Mouse (Mus musculus): Measurements from ENCODE around the gene Acap3.

The Acap3 gene

DNA sequence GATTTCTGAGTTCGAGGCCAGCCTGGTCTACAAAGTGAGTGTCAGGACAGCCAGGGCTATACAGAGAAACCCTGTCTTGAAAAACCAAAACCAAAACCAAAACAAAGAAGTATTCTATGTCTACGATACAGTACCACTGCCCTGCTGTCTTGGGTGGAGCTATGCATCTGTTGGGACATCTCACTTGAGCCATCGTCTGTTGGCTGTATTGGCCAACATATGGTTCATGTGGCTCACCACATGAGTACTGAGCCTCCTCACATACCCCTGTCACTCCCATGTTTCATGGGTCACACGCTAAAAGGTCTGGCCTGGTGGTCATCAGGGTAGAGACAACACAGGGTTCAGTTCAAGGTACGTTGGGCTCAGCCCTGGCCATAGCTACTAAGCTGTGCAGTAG lies 5.3 kb upstream of the Acap3 start:
- no peak for DNase-seq (ENCODE audit: low read depth, low spot score)

DNA sequence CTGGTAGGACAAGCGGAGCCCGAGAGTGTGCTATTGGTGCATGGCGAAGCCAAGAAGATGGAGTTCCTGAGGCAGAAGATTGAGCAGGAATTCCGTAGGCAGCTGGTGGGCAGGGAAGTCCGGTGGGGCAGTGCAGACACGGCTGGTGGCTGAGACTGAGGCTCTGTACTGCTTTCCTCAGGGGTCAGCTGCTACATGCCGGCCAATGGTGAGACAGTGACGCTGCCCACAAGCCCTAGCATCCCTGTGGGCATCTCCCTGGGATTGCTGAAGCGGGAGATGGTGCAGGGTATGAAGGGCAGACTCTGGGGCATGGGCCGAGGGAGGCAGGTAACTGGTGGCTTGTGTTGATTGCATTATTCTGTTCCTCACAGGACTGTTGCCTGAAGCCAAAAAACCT lies 3.9 kb upstream of the Acap3 start:
- DNase-seq (ENCODE audit: low read depth, low spot score): no peak

DNA sequence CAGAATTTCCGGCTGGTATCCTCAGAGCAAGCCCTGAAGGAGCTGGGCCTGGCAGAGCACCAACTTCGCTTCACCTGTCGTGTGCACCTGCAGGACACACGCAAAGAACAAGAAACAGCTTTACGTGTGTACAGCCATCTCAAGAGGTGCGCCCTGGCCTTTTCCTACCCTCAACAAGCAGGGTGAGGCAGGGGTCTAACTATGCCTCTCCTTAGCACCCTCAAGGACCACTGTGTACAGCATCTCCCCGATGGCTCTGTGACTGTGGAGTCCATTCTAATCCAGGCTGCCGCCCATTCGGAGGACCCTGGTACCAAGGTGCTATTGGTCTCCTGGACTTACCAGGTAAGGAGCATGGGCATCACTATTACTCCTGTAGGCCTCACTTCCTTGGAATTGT lies 3.4 kb upstream of the Acap3 start:
- no peak for DNase-seq (ENCODE audit: low read depth, low spot score)

DNA sequence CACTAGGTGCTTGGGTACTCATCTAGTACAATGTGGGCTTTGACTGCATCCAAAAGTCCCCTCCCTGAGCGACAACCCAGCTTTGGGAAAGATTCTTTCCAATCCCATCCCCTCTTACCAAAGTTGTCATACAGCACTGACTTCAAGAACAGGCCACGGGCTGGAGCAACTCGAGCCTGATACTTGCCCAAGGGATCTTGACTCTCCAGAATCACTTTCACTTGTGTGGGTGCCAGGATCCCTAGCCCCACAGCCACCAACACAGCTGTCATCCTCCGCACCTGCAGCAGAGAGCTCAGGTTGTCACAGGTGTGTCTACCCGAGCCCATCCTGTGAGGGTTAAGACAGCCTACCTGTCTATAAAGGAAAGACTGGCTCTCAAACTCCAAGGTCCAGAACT lies 2.3 kb upstream of the Acap3 start:
- no peak for DNase-seq (ENCODE audit: low read depth, low spot score)

DNA sequence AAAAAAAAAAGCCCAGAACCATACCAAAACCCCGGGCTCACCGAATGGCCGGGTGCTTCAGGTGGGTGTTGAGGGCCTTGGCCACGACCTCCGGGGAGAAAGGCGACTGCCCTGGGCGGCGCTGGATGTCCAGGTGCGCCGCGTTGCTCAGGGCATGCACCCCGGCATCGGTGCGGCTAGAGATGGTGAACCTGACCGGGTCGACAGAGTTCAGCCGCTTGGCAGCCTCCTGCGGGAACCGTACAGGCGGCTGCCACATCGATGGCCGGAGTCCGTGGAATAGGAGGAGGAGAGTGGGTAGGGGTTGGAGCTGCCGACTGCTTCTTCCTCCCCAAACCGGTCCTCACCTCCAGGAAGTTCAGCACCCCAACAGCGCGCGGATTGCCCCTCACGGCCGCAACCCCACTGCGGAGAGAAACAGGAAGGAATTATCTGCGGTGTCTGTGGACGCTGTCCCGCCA lies 581 bp upstream of the Acap3 start:
- no peak for DNase-seq (ENCODE audit: low read depth, low spot score)

DNA sequence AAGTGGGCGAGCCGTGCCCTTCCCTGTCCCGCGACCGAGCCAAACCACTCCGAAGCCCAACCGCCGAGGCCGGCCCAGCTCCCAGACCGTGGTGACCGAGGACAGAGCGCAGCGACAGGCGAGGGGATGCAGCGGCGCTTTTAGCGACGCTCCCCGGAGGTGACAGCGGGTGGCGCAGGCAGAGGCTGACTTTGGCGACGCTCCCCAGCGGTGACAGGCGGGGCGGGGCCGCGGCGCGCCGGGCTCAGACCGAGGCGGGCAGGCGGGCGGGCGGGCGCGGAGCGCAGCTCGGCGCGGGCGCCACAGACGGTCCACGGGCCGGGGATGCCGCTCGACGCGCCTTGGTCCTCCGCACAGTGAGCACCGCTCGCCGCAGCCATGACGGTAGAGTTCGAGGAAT lies 395 bp downstream of the Acap3 start:
- peak; percentile 93 for DNase-seq (ENCODE audit: low read depth, low spot score)

DNA sequence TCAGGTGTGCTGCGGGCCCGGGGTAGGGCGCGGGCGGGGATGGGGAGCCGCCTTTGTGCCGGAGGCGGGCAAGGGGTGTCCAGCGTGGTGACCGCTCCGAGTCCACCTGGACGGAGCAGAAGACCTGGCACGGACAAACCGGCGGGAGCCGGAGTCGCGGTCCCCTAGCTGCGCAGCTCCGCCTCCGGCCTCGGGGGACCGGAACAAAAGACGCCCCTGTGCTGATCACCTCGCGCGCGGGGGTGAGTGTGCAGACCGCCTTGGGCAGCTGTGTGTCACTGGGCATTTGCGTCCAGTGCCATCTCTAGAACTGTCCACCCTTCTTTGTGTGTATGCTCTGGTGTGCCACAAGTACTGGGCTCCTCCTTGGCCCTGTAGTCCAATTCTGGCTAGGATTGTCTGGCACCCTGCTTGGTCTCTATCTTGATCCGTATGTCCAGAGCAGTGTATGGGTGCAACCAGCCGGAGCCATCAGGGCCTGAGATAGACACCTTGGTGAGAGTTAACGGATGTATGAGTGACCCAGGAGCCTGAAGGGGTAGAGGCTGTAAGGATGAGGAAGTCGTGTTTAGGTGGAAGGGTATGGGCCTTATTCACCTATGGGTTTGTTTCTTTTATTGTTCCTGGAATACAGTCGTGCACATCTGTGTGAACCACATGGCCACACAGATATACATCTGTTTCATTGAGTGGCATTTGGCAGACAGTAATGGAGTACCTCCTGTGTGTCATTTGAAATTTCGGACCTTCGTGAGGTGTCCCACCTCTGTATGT lies 1.0 kb downstream of the Acap3 start:
- DNase-seq (ENCODE audit: low read depth, low spot score): peak; percentile 68

DNA sequence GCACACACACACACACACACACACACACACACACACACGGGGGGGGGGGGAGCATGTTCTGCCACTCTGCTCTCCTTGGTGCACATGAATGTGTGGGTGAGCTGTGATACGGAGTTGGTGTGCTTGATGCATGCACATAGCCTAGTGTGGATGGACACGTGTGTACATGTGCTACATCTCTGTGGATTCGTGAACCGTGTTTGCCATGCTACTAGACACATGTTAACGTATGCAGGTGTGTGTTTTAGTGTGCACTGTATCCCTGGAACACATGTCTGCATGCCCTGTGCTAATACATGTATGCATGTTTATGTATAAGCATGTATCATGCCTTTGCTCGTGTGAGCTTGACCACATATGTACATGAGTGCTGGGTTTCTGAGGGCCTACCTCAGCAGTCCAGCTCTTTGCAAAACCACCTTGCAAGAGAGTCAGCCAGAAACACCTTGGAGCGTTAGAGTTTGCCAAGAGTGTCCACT lies 1.6 kb downstream of the Acap3 start:
- peak; percentile 18 for DNase-seq (ENCODE audit: low read depth, low spot score)

DNA sequence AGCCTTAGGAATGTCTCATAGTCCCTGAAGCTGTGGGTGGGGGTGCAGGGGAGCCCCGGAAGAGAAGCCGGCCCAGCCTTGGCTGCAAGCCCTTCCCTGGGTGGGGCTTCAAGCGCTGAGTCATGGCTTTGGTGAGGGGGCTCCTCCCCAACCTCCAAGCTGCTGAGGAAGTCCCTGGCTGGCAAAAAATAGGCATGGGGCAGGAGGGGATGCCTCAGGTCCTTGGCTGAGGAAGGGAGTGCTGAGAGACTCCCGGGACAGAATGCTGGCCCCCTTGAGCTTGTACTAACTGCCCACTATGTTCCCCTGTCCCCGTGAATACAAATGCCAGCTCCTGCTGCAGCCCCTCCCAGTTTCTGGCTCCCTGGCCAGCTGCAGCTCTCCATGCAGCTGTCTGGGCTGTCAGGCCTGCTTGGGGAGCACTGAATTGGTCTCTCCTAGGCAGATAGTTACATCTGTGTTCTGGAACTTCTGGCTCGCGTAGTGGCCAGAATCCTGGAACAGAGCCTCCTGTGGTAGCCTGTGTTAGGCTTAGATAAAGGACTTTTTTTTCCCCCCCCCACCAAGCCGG lies 2.8 kb downstream of the Acap3 start:
- peak; percentile 72 for DNase-seq (ENCODE audit: low read depth, low spot score)

DNA sequence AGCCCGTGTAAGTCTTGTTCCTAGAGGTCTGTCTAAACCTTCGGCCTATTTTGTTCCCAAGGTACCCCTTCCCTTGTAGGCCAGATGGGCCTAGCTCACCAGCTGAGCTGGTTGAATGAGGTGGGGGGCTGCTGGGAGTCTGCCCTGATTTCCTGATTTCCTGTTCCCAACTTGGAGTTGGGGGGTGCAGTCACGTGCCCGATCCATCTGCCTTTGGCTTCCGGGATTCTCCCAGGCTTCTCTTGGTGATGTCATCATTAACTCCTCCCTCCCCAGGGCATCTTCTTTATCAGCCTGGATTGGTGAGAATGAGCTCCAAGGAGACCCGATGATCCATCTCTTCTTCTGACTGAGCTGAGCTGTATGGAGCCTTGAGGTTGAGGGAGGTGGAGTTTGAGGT lies 3.6 kb downstream of the Acap3 start:
- DNase-seq (ENCODE audit: low read depth, low spot score): no peak

DNA sequence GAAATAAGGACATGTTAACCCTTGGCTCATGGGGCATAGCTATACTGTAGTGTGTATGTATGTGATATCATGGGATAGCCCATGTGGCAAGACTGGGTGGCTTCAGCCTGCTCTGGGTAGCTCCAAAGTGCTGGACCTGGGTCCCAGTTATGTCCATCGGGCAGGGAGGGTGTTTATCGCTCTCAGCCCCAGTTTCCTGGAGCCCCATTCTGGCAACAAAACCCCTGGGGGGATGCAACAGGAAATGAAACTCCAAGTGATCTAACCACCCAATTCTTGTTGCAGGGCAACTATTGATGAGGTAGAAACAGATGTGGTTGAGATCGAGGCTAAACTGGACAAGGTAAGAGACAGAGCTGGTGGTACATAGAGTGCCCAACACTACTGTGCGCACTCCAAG lies 4.2 kb downstream of the Acap3 start:
- DNase-seq (ENCODE audit: low read depth, low spot score): peak; percentile 54

DNA sequence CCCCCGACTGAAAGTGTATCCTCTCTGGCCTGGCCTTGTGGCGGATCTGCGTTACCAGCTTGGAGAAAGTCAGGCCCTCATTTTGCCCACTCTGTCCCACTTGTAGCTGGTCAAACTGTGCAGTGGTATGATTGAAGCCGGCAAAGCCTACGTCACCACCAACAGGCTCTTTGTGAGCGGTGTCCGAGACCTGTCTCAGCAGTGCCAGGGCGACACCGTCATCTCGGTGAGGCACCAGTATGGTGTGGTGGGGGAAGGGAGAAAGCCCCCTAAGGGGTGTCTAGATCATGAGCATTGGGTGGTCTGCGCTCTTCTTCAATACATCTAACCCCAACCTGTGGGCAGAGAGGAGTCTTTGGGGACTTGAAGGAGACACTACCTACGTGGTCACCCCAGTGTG lies 4.8 kb downstream of the Acap3 start:
- no peak for DNase-seq (ENCODE audit: low read depth, low spot score)

DNA sequence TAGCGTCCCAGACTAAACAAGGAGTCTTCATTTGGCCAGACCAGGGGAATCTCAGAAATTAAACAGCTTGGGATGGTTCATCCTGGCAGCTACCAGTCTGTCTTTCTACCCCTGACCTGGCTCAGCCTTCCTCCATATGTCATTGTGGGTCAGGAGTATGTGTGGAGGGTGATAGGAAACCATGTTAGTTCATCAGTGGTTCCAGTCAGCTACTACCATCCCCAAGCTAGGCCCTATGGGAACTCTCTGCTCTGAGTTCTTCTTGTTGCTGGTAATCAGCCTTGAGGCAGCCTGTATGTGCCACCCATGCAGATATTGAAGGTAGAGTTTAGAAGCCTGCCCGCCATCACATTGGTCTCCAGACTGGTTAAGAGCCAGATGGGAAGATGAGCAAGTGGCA lies 6.7 kb downstream of the Acap3 start:
- no peak for DNase-seq (ENCODE audit: low read depth, low spot score)

DNA sequence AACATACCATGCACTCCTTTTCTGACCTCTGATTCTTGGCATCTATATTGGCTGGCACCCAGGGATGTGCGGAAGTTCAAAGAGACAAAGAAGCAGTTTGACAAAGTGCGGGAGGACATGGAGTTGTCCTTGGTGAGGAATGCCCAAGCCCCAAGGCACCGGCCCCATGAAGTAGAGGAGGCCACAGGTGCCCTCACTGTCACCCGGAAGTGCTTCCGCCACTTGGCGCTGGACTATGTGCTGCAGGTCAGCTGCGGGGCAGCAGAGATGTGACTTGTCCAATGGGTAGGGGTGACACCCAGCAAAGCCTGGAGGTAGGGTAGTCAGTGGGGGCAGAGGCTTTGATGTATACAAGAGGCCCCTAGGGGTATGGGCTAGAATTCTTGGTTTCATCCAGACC lies 7.7 kb downstream of the Acap3 start:
- DNase-seq (ENCODE audit: low read depth, low spot score): no peak

DNA sequence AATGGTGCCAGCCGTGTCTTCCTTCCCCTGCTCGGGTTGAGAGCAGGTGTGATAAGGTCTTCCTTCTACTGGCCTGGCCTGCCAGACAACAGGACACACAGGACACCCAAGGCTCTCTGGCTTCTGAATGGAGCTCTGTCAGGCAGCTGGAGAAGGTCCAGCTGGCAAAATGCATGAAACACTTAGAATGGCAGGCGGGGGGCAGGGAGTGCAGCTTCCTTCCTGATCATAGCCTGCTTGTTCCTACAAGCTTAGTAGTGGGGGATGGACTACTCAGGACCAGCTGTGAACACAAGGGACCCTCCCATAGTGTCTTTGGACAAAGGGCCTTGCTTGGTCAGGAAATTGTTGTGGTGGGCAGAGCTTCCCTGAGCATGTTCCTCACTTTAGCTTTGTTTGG lies 9.6 kb downstream of the Acap3 start:
- DNase-seq (ENCODE audit: low read depth, low spot score): no peak

DNA sequence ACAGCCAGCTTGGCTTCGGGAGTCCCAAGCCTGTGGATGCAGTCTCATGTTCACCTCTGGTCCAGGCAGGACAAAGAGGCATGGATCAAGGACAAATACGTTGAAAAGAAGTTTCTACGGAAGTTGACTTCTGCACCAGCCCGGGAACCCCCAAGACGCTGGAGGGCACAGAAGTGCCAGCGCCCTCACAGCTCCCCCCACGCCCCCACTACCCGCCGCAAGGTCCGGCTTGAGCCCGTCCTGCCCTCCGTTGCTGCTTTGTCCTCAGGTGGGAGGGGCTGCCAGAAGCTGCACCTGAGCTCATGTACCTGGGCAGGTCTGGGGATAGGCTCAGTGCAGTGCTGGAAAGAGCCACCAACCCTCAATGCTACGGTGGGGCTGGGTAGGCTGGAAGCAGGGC lies 11.6 kb downstream of the Acap3 start:
- DNase-seq (ENCODE audit: low read depth, low spot score): no peak

DNA sequence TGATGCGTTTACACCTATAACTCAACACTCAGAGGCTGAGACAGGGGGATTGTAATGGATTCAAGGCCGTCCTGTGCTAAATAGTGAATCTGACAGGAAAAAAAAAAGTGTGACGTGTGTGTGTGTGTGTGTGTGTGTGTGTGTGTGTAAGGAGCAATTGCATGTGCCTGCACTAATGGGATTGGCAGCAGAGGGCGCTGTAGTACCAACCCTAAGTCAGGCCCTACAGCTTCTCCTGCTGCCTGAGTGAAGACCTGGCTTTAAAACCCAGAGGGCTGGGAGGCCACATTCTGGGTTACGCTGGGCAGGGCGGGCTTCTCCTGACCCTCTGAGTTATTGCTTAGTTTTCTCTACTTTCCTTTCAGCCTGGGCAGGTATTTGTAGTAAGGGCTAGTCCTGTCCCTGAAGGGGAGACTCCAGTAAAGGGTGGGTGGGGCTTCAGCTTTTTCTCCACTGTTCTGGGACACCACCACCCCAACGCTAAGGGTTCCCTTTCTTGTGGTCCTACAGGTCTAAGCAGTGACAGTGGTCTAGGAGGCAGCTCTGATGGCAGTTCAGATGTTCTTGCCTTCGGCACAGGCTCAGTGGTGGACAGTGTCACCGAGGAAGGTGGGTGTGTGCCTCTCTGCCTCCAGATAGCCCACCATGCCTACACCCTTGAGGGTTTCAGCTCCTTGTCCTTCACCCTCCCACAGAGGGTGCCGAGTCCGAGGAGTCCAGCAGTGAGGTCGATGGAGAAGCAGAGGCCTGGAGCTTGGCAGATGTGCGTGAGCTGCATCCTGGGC lies 12.9 kb downstream of the Acap3 start:
- peak; percentile 56 for DNase-seq (ENCODE audit: low read depth, low spot score)

DNA sequence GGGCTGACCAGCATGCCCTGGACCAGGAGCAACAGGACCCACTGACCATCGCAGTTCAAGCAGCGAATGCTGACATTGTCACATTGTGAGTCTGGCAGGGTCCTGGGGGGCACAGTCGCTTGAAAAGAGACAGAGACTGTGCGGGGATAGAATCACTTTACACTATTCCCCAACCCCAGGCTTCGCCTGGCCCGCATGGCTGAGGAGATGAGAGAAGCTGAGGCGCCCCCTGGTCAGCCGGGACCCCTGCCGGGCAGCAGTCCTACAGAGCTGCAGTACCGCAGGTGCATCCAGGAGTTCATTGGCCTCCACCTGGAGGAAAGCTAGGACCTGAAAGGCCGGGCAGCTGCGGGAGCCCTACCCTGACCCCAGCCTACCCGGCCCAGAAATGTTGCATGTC lies 14.0 kb downstream of the Acap3 start:
- DNase-seq (ENCODE audit: low read depth, low spot score): no peak

DNA sequence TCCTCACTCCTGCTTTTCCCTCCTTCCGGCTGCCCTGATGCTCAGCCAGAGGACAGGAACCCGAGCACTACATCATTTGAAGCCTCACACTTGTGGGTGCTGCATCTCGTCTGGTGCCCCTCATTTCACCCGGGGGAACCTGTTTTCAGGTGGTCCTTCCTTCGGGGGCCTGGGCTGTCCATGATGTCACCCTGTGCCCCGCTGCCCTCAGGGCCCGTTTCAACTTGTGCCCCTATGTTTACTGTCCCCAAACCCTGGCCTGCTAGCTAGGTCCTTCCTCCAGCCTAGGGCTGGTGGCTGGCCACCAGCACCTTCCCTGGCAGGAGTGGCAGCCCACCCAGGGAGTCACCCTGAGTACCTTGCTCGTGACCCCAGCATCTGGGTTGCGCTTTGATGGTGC lies 14.5 kb downstream of the Acap3 start:
- DNase-seq (ENCODE audit: low read depth, low spot score): no peak

DNA sequence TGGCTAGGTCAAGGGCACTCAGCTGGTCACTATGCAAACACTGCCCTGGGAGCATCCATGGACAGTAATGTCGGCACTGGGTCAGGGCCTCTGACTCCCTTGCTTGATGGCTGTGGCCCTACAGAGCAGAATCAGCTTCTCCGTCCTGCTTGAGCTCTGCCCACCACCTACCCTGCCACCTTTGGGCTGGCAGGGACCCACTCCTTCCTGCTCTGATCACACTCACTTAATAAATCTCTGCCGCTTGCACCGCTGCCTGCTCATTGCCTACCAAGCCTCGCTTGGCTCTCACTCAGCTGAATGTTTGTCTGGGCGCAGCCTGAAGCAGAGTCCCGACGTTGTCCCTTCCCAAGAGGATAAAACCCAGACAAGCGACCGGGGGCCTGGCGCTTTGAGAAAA lies 15.4 kb downstream of the Acap3 start:
- no peak for DNase-seq (ENCODE audit: low read depth, low spot score)

DNA sequence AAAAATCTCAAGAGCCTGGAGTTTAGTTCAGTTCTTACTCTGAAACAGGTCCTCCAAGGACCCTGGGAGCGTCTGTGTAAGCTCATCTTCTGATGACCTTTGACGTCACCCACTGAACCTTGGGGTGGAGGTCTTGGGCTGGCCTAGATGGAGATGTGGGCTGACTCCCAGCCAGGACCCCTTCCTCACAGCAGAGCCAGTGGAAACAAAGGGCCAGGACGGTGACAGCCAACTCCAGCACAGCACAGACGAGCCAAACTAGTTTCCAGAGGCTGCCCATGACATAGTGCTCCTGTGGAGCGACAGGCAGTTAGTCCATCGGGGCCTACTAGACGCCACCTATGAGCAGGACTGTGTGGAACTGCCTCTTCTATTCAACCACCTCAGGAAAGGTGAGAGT lies 16.7 kb downstream of the Acap3 start:
- no peak for DNase-seq (ENCODE audit: low read depth, low spot score)

DNA sequence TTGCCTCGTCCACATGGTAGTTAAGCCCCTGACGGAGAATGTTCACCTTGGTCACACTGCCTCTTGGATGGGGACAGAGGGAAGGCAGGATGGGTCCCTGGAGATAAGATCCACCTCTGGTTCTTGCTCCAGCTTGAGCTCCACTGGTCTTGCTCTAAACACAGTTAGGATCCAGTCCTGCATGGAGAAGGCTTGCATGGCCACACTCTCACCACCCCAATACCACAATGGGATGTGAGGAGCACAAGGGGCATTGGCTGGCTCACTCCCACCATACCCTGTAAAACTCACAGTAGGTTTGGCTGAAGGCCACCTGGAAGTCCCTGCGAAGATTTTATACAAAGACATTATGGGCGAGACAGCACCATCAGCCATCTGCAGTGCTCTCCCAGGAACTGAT lies 17.1 kb downstream of the Acap3 start:
- DNase-seq (ENCODE audit: low read depth, low spot score): no peak

DNA sequence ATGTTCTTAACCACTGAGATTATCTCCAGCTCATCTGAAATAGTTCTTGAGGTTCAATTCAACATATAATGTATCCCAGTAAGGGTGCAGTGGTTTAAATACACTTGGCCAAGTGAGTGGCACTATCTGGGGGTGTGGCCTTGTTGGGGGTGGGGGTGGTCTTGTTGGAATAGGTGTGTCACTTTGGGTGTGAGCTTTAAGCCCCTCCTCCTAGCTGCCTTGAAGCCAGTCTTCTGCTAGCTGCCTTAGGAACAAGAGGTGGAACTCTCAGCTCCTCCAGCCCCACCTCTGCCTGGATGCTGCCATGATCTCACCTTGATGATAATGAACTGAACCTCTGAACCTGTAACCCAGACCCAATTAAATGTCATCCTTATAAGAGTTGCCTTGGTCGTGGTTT lies 40.4 kb downstream of the Acap3 start:
- peak; percentile 43 for DNase-seq (ENCODE audit: low read depth, low spot score)

All from A20 (cell line).